Mouse (Mus musculus) heart, adult 2 months (tissue): ENCODE measurements at regions not wholly inside any gene's neighbourhood (a gene's known extent, or its start where the extent isn't known, plus 50 kb on each side); places are given as distances from the start of the nearest gene placed in this dataset.
A peak's percentile ranks its signal among the peaks of the same experiment; 100 is the strongest.

Experiments
- DNase-seq, 2 experiments: peaks; one replicate each; pipeline ENCODE4 v3.0.0; 2021
- H3K27ac ChIP-seq: fragments of 200-600 bp; 2 replicates; pipeline ENCODE4 v1.8.1; 2022
- H3K27me3 ChIP-seq: fragments of 200-500 bp; 2 replicates; pipeline ENCODE4 v1.6.1; 2012; ENCODE audit warnings: mild to moderate bottlenecking, low read length, inconsistent platforms, mixed read lengths; ENCODE audit not compliant: control insufficient read depth, insufficient read depth
- H3K36me3 ChIP-seq: fragments of 200-500 bp; 2 replicates; pipeline ENCODE4 v1.6.1; 2012; ENCODE audit warnings: low read length, inconsistent platforms; ENCODE audit not compliant: control insufficient read depth, insufficient read depth
- H3K4me1 ChIP-seq: fragments of 200-500 bp; 2 replicates; pipeline ENCODE4 v1.6.1; 2011; ENCODE audit warnings: low read length; ENCODE audit not compliant: control insufficient read depth, insufficient read depth
- H3K4me3 ChIP-seq: fragments of 200-600 bp; 2 replicates; pipeline ENCODE4 v1.8.1; 2022
- H3K79me2 ChIP-seq: fragments of 200-500 bp; replicated peaks from 2 replicates; pipeline ENCODE4 v1.6.1; 2012; ENCODE audit warnings: mild to moderate bottlenecking, inconsistent platforms, low read length, moderate library complexity, mixed read lengths; ENCODE audit not compliant: control insufficient read depth, insufficient read depth
- H3K9ac ChIP-seq: fragments of 200-500 bp; 2 replicates; pipeline ENCODE4 v1.6.1; 2012; ENCODE audit warnings: low read depth, mild to moderate bottlenecking, control low read depth, inconsistent platforms, low read length, mixed read lengths
- CTCF ChIP-seq: fragments of 200-600 bp; IDR thresholded peaks from 2 replicates; pipeline ENCODE4 v1.8.1; 2022; ENCODE audit warnings: antibody characterized with exemption, mild to moderate bottlenecking, moderate library complexity
- EP300 ChIP-seq: fragments of 200-500 bp; IDR thresholded peaks from 2 replicates; pipeline ENCODE4 v1.6.1; 2011; ENCODE audit warnings: low read depth, low read length, control low read depth; ENCODE audit not compliant: insufficient read depth
- POLR2A ChIP-seq: fragments of 200-500 bp; IDR thresholded peaks from 2 replicates; pipeline ENCODE4 v1.6.1; 2011; ENCODE audit warnings: mild to moderate bottlenecking, low read depth, low read length, control low read depth; ENCODE audit not compliant: insufficient read depth
- WGBS: fragments of 180-500 bp; shearing (Covaris S2); methylation state at CpG from one replicate; pipeline ENCODE4 v1.1.7; 2018; 5-methylcytosine and 5-hydroxymethylcytosine counted together
- intact Hi-C: fragments of 180-260 bp; cut with DNase I; formaldehyde crosslinking; loops from one replicate; pipeline ENCODE4 v1.15.1; 2025

DNA sequence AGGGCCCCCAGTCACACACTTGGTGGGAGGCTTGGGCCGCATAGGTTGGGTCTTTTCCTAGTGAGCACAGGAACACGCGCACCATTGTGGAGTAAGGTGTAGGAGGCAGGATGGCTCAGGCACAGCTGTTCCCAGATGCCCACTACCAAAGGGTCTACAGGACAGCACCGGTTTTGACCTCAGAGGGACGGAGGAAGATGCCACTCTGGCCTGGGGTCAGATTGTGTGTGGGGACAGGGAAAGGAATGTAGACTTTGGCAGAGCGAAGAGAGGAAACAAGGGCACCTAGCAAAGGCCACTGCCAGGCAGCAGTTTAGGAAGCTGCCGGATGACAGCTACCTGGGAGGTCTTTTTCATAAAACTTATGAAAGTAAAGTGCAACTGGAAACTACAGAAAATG lies 73.5 kb upstream of the Slc25a13 start:
- no peaks in the 10 kb centered on the region for H3K27me3 ChIP-seq
- TF ChIP-seq EP300 (no peak), CTCF (no peak), POLR2A (no peak)
- no peak overlapping the region for H3K4me3 ChIP-seq
- no peak for DNase-seq
- H3K36me3 ChIP-seq, result no peaks in the 10 kb centered on the region
- H3K4me1 ChIP-seq, result no peaks in the 10 kb centered on the region
- intact Hi-C loops, result loop anchor here (10.0 kb wide), 2 partner anchors 106 to 594 kb away; partner anchors contain the start of gene Dlx5
- no peaks in the 10 kb centered on the region for H3K79me2 ChIP-seq
- no peak overlapping the region for H3K9ac ChIP-seq
- H3K27ac ChIP-seq, result no peak overlapping the region
- WGBS, result 70% methylated on average over 7 of the region's 7 CpGs

DNA sequence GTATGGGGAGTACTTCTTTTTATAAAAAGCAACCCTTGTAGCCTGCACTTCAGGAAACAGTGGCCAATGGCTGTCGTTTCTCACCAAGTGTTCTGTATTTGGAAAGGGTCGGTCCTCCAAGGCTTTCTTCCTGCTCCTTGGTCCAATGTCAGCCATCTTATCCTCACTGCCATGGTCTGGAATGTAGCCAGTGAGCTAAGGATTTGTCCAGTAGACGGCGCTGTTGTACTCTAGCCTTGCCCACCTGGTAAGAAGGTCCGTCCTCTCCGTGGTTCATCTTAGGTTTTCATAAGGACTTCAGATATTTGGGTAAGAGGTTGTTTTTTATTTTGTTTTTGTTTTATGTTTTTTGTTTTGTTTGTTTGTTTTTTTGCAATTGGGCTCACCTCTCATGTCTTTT lies 72.8 kb upstream of the Slc25a13 start:
- WGBS, result 30% methylated on average over 6 of the region's 6 CpGs

DNA sequence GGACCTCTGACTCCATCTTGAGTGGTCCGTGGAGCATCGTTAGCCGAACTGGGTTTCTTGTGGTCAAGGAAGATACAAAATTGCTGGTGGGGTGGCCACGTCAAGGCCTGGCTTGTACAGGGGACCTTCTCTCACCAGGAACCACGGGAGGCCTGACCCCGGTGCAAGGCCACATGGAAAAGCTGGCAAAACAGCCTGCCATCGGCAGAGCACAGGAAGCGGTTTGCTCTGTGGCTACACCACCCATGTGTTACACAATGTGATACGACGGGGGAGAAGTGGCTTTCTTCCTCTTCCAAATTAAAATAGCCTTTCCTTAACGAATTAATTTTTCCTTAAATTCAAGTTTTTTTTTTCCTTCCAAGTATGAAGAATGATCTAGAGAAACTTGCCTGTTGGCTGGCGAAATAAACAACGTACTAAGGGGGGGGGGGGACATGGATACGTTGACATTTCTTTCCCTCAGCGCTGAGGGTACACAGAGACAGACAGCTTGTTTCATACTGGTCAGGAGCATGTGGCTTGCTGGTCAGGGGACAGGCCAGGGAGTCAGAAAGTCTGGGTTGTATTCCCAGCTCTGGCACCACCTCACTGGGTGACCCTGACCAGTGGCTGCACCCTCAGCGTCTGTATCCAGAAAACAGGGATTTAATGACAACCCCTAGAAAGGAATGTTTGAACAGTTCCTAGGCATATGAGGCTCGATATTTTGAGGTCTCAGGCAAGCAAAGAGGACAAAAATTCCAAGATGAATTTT lies 64.0 kb upstream of the Slc25a13 start:
- Histone ChIP-seq H3K4me3 (no peak overlapping the region), H3K27ac (no peak overlapping the region), H3K27me3 (no peaks in the 10 kb centered on the region), H3K4me1 (no peaks in the 10 kb centered on the region), H3K79me2 (no peaks in the 10 kb centered on the region), H3K9ac (no peak overlapping the region), H3K36me3 (no peaks in the 10 kb centered on the region)
- WGBS, result 75% methylated on average over 17 of the region's 17 CpGs
- intact Hi-C loops, result no loop called here
- DNase-seq, result peak in 1 of 2 experiments; percentile 45
- no peak for TF ChIP-seq POLR2A
- no peak for TF ChIP-seq EP300
- TF ChIP-seq CTCF, result no peak

More for the DNA sequence above, 72.8 kb upstream of the Slc25a13 start:
- Histone ChIP-seq H3K27me3 (no peaks in the 10 kb centered on the region), H3K36me3 (no peaks in the 10 kb centered on the region), H3K79me2 (no peaks in the 10 kb centered on the region), H3K9ac (no peak overlapping the region), H3K27ac (no peak overlapping the region), H3K4me1 (no peaks in the 10 kb centered on the region), H3K4me3 (no peak overlapping the region)
- TF ChIP-seq POLR2A (no peak), EP300 (no peak), CTCF (peak; percentile 67)
- intact Hi-C loops, result loop anchor here (10.0 kb wide), 2 partner anchors 105 to 595 kb away; partner anchors contain the start of gene Dlx5
- DNase-seq, result peak in 1 of 2 experiments; percentile 28

DNA sequence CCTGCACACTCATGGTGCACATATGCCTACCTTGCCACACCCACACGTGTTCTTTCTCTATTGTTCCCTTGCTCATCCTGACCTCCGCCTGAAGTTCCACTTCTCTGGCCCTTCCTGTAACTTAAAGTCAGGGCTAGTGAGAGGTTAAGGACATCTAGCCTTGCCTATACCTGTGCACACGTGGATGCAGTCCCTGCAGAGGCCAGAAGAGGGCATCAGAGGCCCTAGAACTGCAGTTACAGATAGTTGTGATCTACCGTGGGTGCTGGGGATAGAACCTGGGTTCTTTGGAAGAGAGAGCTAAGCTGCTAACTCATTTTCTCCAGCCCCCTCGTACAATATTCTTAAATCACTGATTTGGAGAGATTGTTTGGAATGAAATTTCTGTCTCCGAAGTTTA lies 62.7 kb upstream of the Slc25a13 start:
- 75% methylated on average over 6 of the region's 6 CpGs for WGBS

DNA sequence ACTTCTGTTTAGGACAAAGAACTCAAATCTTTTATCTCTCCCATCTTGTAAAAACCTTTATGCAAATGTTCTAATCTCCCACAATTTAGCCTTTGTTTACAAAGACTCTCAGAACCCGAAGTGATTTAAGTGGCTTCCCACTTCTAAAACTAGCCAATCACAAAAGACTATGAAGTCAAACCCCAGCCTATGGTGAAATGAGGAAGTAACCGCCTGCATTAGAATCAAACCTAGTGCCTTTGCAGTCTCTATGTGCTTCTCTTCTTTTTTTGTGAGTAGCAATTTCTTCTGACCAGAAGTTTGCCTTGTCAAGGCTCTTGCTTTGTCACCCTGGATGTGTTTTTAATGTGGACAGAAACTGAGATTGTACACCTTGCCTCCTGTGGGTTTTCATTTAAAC lies 53.6 kb upstream of the Slc25a13 start:
- Histone ChIP-seq H3K36me3 (no peaks in the 10 kb centered on the region), H3K27me3 (no peaks in the 10 kb centered on the region), H3K4me3 (no peak overlapping the region), H3K9ac (no peak overlapping the region), H3K79me2 (no peaks in the 10 kb centered on the region), H3K4me1 (no peaks in the 10 kb centered on the region), H3K27ac (no peak overlapping the region)
- WGBS, result 40% methylated on average over 2 of the region's 2 CpGs
- DNase-seq, result no peak
- no peak for TF ChIP-seq POLR2A
- no peak for TF ChIP-seq EP300
- no peak for TF ChIP-seq CTCF
- intact Hi-C loops, result no loop called here

More for the DNA sequence above, 62.7 kb upstream of the Slc25a13 start:
- intact Hi-C loops, result no loop called here
- Histone ChIP-seq H3K79me2 (no peaks in the 10 kb centered on the region), H3K9ac (no peak overlapping the region), H3K4me3 (no peak overlapping the region), H3K27me3 (no peaks in the 10 kb centered on the region), H3K36me3 (no peaks in the 10 kb centered on the region), H3K4me1 (no peaks in the 10 kb centered on the region), H3K27ac (no peak overlapping the region)
- DNase-seq, result no peak
- TF ChIP-seq CTCF (peak; percentile 26), EP300 (no peak)
